Mouse (Mus musculus) CH12.LX (cell line): ENCODE measurements around the gene Olfr1128. TPM values are rescaled to one million over a fixed set of nuclear protein-coding genes. Genes with fewer than 3 reads are reported as not detected.
"Not testable (repeated sequence)": the region's sequence is repeated elsewhere in the genome, so short reads cannot be mapped to it uniquely, and the experiment has no call there.

Experiments used
- DNase-seq: peaks from one replicate; pipeline ENCODE4 v3.0.0-alpha.2; 2013; ENCODE audit errors: extremely low read depth
- H3K27ac ChIP-seq: 2 replicates; pipeline ENCODE4 v1.5.1; 2012; ENCODE audit warnings: low read depth, mild to moderate bottlenecking, control low read depth, moderate library complexity; ENCODE audit not compliant: insufficient read depth
- H3K27me3 ChIP-seq: replicated peaks from 2 replicates; pipeline ENCODE3; 2012; ENCODE audit warnings: inconsistent platforms
- H3K36me3 ChIP-seq, 2 experiments: replicated peaks in 1 of 2; 2 replicates each; pipeline versions ENCODE3 to v1.6.1; 2012; ENCODE audit warnings: inconsistent platforms in 1 of 2, low read length in 1 of 2, mild to moderate bottlenecking in 1 of 2, mixed read lengths in 1 of 2, moderate library complexity in 1 of 2; ENCODE audit not compliant: control insufficient read depth in 1 of 2, insufficient read depth in 1 of 2
- H3K4me1 ChIP-seq, 2 experiments: 2 replicates each; pipeline ENCODE4 v1.6.1; 2012; ENCODE audit warnings: inconsistent platforms in 1 of 2, moderate library complexity in 1 of 2; ENCODE audit not compliant: insufficient read depth in 2 of 2, control insufficient read depth in 1 of 2
- H3K4me2 ChIP-seq: 2 replicates; pipeline ENCODE4 v1.6.1; 2012; ENCODE audit warnings: low read depth, mild to moderate bottlenecking, control low read depth; ENCODE audit not compliant: poor library complexity, insufficient read depth, severe bottlenecking
- H3K4me3 ChIP-seq, 3 experiments: fragments of 150-350 bp in 1 of 3; sonication (generic) in 1 of 3; replicated peaks in 1 of 3; 2 replicates each; pipeline versions ENCODE3 to v1.5.1; 2011 to 2012; ENCODE audit warnings: low read depth in 2 of 3, low read length in 2 of 3, mild to moderate bottlenecking in 2 of 3, moderate library complexity in 2 of 3, control low read depth in 1 of 3, improper control_type of control experiment in 1 of 3, inconsistent platforms in 1 of 3, mixed read lengths in 1 of 3; ENCODE audit not compliant: poor library complexity in 1 of 3
- H3K79me2 ChIP-seq: replicated peaks from 2 replicates; pipeline ENCODE4 v1.6.1; 2012; ENCODE audit warnings: mild to moderate bottlenecking, moderate library complexity; ENCODE audit not compliant: control insufficient read depth, poor library complexity, insufficient read depth, severe bottlenecking; ENCODE audit errors: extremely low read depth
- H3K9ac ChIP-seq: 2 replicates; pipeline ENCODE4 v1.6.1; 2012; ENCODE audit warnings: low read depth, mild to moderate bottlenecking, control low read depth, moderate library complexity; ENCODE audit not compliant: insufficient read depth
- H3K9me3 ChIP-seq: replicated peaks from 2 replicates; pipeline ENCODE3; 2012; ENCODE audit warnings: low read length, inconsistent platforms, mixed read lengths
- E2F4 ChIP-seq: IDR thresholded peaks from 2 replicates; pipeline ENCODE4 v1.6.1; 2011; ENCODE audit warnings: low read depth, low read length, improper control_type of control experiment; ENCODE audit not compliant: insufficient replicate concordance
- ELF1 ChIP-seq: IDR thresholded peaks from 2 replicates; pipeline ENCODE4 v1.6.1; 2014; ENCODE audit warnings: low read depth, mild to moderate bottlenecking, inconsistent platforms, low read length, improper control_type of control experiment
- EP300 ChIP-seq: IDR thresholded peaks from 2 replicates; pipeline ENCODE4 v1.6.1; 2011; ENCODE audit warnings: low read length, improper control_type of control experiment
- ETS1 ChIP-seq: conservative IDR thresholded peaks from 2 replicates; pipeline ENCODE4 v1.6.1; 2012; ENCODE audit warnings: low read depth, mild to moderate bottlenecking, inconsistent platforms, low read length, improper control_type of control experiment, moderate library complexity
- HCFC1 ChIP-seq: IDR thresholded peaks from 2 replicates; pipeline ENCODE4 v1.6.1; 2012; ENCODE audit warnings: low read depth, mild to moderate bottlenecking, inconsistent platforms, low read length, improper control_type of control experiment
- IRF4 ChIP-seq: IDR thresholded peaks from 2 replicates; pipeline ENCODE4 v1.6.1; 2014; ENCODE audit warnings: low read depth, mild to moderate bottlenecking, inconsistent platforms, low read length, improper control_type of control experiment
- JUN ChIP-seq: IDR thresholded peaks from 2 replicates; pipeline ENCODE4 v1.6.1; 2011; ENCODE audit warnings: low read depth, mild to moderate bottlenecking, low read length, improper control_type of control experiment, moderate library complexity; ENCODE audit not compliant: insufficient read depth
- MAX ChIP-seq: IDR thresholded peaks from 2 replicates; pipeline ENCODE4 v1.6.1; 2011; ENCODE audit warnings: low read length, improper control_type of control experiment
- MAZ ChIP-seq: IDR thresholded peaks from 2 replicates; pipeline ENCODE4 v1.6.1; 2012; ENCODE audit warnings: low read depth, mild to moderate bottlenecking, inconsistent platforms, low read length, improper control_type of control experiment, moderate library complexity
- MEF2A ChIP-seq: IDR thresholded peaks from 2 replicates; pipeline ENCODE4 v1.6.1; 2014; ENCODE audit warnings: low read depth, mild to moderate bottlenecking, inconsistent platforms, low read length, improper control_type of control experiment, borderline replicate concordance
- PAX5 ChIP-seq: IDR thresholded peaks from 2 replicates; pipeline ENCODE4 v1.6.1; 2012; ENCODE audit warnings: low read length, inconsistent platforms, mixed read lengths
- POLR2A ChIP-seq: IDR thresholded peaks from 2 replicates; pipeline ENCODE4 v1.6.1; 2011; ENCODE audit warnings: low read depth, mild to moderate bottlenecking, improper control_type of control experiment, low read length
- RAD21 ChIP-seq: IDR thresholded peaks from 2 replicates; pipeline ENCODE4 v1.6.1; 2011; ENCODE audit warnings: low read depth, mild to moderate bottlenecking, low read length, improper control_type of control experiment, moderate library complexity
- RCOR1 ChIP-seq: conservative IDR thresholded peaks from 2 replicates; pipeline ENCODE4 v1.6.1; 2012; ENCODE audit warnings: low read depth, mild to moderate bottlenecking, inconsistent platforms, low read length, improper control_type of control experiment
- TCF12 ChIP-seq: IDR thresholded peaks from 2 replicates; pipeline ENCODE4 v1.6.1; 2014; ENCODE audit warnings: low read depth, mild to moderate bottlenecking, inconsistent platforms, low read length, improper control_type of control experiment
- USF1 ChIP-seq: IDR thresholded peaks from 2 replicates; pipeline ENCODE4 v1.6.1; 2014; ENCODE audit warnings: low read depth, mild to moderate bottlenecking, inconsistent platforms, low read length, improper control_type of control experiment
- ZKSCAN1 ChIP-seq: IDR thresholded peaks from 2 replicates; pipeline ENCODE4 v1.6.1; 2012; ENCODE audit warnings: low read depth, inconsistent platforms, low read length, improper control_type of control experiment, borderline replicate concordance
- dilution Hi-C: fragments of 300-500 bp; cut with MboI; formaldehyde crosslinking; loops from 2 replicates; pipeline ENCODE4 v1.14.3; 2020; ENCODE audit warnings: low sequenced_read_pairs; ENCODE audit not compliant: extremely low pct_unique_long_range_greater_than_20kb, extremely low pct_ligation_motif_present
- in situ Hi-C: fragments of 300-500 bp; cut with MboI; formaldehyde crosslinking; loops from 3 replicates; pipeline ENCODE4 v1.14.3; 2019; ENCODE audit warnings: low sequenced_read_pairs, low pct_ligation_motif_present, low pct_unique_long_range_greater_than_20kb, mixed read lengths
- polyA plus RNA-seq: library from polyadenylated mRNA; unstranded; fragments of >175 nt; gene quantifications from 2 replicates; pipeline ENCODE4 v1.2.1, GENCODE M21; 2012; ENCODE audit warnings: low read depth; ENCODE audit not compliant: insufficient read length
- total RNA-seq, 2 experiments: library from RNA; depleted of rRNA; stranded (reverse); fragments of 300-350 nt in 1 of 2; fragments of >200 nt in 1 of 2; gene quantifications; 2 replicates each; pipeline ENCODE4 v1.2.3; 2012 to 2014

The Olfr1128 gene
- not detected in 2 replicates for total RNA-seq (2012; rRNA removed)
- total RNA-seq (2014; rRNA removed), result not detected in 2 replicates
- not detected in 2 replicates for polyA plus RNA-seq

DNA sequence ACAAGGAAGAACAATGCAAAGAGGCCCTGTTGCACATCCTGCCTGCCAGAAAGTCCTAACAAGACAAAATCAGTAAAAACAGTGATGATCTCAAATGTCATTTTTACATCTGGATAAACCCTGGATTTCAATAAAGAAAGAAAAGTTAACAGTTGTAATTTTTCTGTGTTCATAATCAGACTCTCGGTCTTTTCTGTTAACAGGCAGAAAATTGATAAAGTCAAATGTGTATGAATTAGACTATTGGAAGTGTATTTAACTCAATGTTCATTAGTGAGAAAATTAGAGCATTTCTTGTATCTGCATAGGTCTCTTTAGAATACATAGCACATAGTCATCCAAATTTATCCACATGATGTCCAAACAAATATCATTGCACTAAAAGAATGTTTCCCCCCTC lies at the start of gene Olfr1128:
TSS of gene Olfr1128 (minus strand) at position 101 of the 400 bp plus-strand sequence.
- H3K27ac ChIP-seq, result no peak within 1 kb of the TSS
- in situ Hi-C loops (no loop called here), dilution Hi-C loops (no loop called here)
- no peak within 1 kb of the TSS for H3K9ac ChIP-seq
- H3K4me1 ChIP-seq, result no peaks in the 10 kb centered on the region
- H3K36me3 ChIP-seq, result no peaks in the 10 kb centered on the region
- no peak for DNase-seq
- H3K4me3 ChIP-seq, result no peak within 1 kb of the TSS
- H3K27me3 ChIP-seq, result no peaks in the 10 kb centered on the region
- peaks cover 24% of the 10 kb centered on the region for H3K9me3 ChIP-seq
- no peaks in the 10 kb centered on the region for H3K79me2 ChIP-seq
- TF ChIP-seq USF1, result no peak
- no peak for TF ChIP-seq ETS1
- TF ChIP-seq EP300, result no peak
- TF ChIP-seq TCF12, result no peak
- no peak for TF ChIP-seq RCOR1
- TF ChIP-seq MAZ, result no peak
- no peak for TF ChIP-seq ELF1
- TF ChIP-seq MEF2A, result no peak
- no peak for TF ChIP-seq HCFC1
- no peak for TF ChIP-seq RAD21
- no peak for TF ChIP-seq JUN
- no peak for TF ChIP-seq MAX
- TF ChIP-seq E2F4, result no peak
- no peak for TF ChIP-seq PAX5
- no peak for TF ChIP-seq IRF4
- no peak for TF ChIP-seq ZKSCAN1
- no peak for TF ChIP-seq POLR2A
- H3K4me2 ChIP-seq, result no peak within 1 kb of the TSS

- H3K27me3 ChIP-seq, DNase-seq, H3K4me3 ChIP-seq, H3K79me2 ChIP-seq, H3K36me3 ChIP-seq, in situ Hi-C loops, H3K27ac ChIP-seq, H3K4me2 ChIP-seq, dilution Hi-C loops, H3K9ac ChIP-seq, H3K4me1 ChIP-seq: not testable (repeated sequence)
- peaks cover 15% of the 10 kb centered on the region for H3K9me3 ChIP-seq
These were observed 28.3 kb upstream of the Olfr1128 start, which contains the start of gene Olfr1129 for GRCm38 (mm10) chr2:87573602-87574001. Gene Olfr1129, plus strand, starts transcription at chr2:87573902.
